Mouse (Mus musculus) kidney, adult 2 months (tissue): ENCODE data around the gene Nol10.

Source experiments
- CTCF ChIP-seq: fragments of 200-500 bp; conservative IDR thresholded peaks from 2 replicates; pipeline ENCODE4 v1.5.1; 2011; ENCODE audit warnings: low read depth, mild to moderate bottlenecking, control low read depth, low read length, moderate library complexity, mixed read lengths; ENCODE audit not compliant: insufficient read depth, insufficient read length
- POLR2A ChIP-seq: fragments of 200-500 bp; IDR thresholded peaks from one replicate; pipeline ENCODE4 v1.6.1; 2011; ENCODE audit warnings: low read depth, low read length, control low read depth

DNA sequence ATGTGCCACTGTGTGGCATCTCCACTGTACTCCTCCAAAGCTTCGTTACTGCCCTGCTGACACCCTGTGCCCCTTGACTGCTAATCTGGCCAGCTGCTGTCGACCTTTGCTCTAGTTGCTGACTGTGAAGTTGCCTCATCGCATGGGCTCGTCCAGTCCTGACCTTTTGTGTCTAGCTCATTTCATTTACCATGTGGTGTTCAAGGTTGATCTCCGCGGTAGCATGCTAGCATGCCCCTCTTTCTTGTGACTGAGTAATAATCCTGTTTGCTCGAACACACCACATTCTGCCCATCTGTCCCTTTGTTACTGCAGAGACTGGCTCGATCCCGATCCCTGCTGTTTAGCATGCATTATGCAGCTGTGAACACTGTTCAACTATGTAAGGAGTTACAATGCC, 93.2 kb downstream of the Nol10 start:
- TF ChIP-seq CTCF (no peak), POLR2A (no peak)
